Mouse (Mus musculus) kidney, postnatal 0 days (tissue): ENCODE data around the gene Ddi2. TPM values are rescaled to one million over a fixed set of nuclear protein-coding genes. Genes with fewer than 3 reads are reported as not detected.

Experiments
- ATAC-seq: fragments of 200-750 bp; cut with Nextera tagmentation; replicated peaks from 2 replicates; pipeline ENCODE4 v1.8.0; 2017; ENCODE audit warnings: low read depth, moderate number of reproducible peaks, moderate TSS enrichment, moderate library complexity; ENCODE audit not compliant: low FRiP score
- DNase-seq: peaks from one replicate; pipeline ENCODE4 v3.0.0-alpha.2; 2016; ENCODE audit warnings: low spot score
- H3K27ac ChIP-seq: fragments of 300-500 bp; sonication (generic); 2 replicates; pipeline ENCODE4 v1.5.1; 2014; ENCODE audit warnings: mild to moderate bottlenecking
- H3K27me3 ChIP-seq: fragments of 300-500 bp; sonication (generic); 2 replicates; pipeline ENCODE4 v1.6.1; 2014; ENCODE audit warnings: low read length, mixed read lengths; ENCODE audit not compliant: insufficient read depth
- H3K36me3 ChIP-seq: fragments of 300-500 bp; sonication (generic); 2 replicates; pipeline ENCODE4 v1.6.1; 2014; ENCODE audit warnings: low read length, mixed read lengths; ENCODE audit not compliant: insufficient read depth
- H3K4me1 ChIP-seq: fragments of 300-500 bp; sonication (generic); replicated peaks from 2 replicates; pipeline ENCODE4 v1.6.1; 2014; ENCODE audit warnings: antibody characterized with exemption, low read length, mixed read lengths; ENCODE audit not compliant: insufficient read depth
- H3K4me2 ChIP-seq: fragments of 300-500 bp; sonication (generic); 2 replicates; pipeline ENCODE4 v1.6.1; 2014; ENCODE audit warnings: mild to moderate bottlenecking, low read length, moderate library complexity, mixed read lengths
- H3K4me3 ChIP-seq: fragments of 300-500 bp; sonication (generic); replicated peaks from 2 replicates; pipeline ENCODE4 v1.5.1; 2014; ENCODE audit warnings: low read depth, low read length
- H3K9ac ChIP-seq: fragments of 300-500 bp; sonication (generic); 2 replicates; pipeline ENCODE4 v1.6.1; 2014; ENCODE audit warnings: low read depth, low read length
- H3K9me3 ChIP-seq: fragments of 300-500 bp; sonication (generic); replicated peaks from 2 replicates; pipeline ENCODE4 v1.6.1; 2016; ENCODE audit warnings: low read length, inconsistent platforms, mixed read lengths
- CTCF ChIP-seq: IDR thresholded peaks from 2 replicates; pipeline ENCODE4 v1.5.1; 2016; ENCODE audit warnings: antibody characterized with exemption, low read depth, mild to moderate bottlenecking, moderate library complexity
- WGBS: fragments of 180-500 bp; shearing (Covaris S2); extraction: QIAGEN DNeasy Blood & Tissue Kit; methylation state at CpG from one replicate; pipeline ENCODE4 v1.1.7; 2014; 5-methylcytosine and 5-hydroxymethylcytosine counted together
- polyA plus RNA-seq: library from polyadenylated mRNA; unstranded; fragments of >200 nt; fragmentation: Nextera tagmentation; extraction: Ambion mirVana; gene quantifications from 2 replicates; pipeline ENCODE4 v1.2.1, GENCODE M21; 2015

The Ddi2 gene
- polyA plus RNA-seq, 1 experiment from 2014 or later = 16.4 TPM

- WGBS = 36% methylated on average over 11 of the region's 11 CpGs
- TF ChIP-seq CTCF = no peak
Measured at GRCm38 (mm10) chr4:141749557-141749956, 26.3 kb upstream of the Ddi2 start.

GRCm38 (mm10) chr4:141746578-141747346 is 23.5 kb upstream of the Ddi2 start, which contains the start of gene Agmat:
TSS of gene Agmat (plus strand) at chr4:141746672.
- no peak within 1 kb of the TSS for H3K4me2 ChIP-seq
- WGBS = 19% methylated on average over 25 of the region's 25 CpGs

More at GRCm38 (mm10) chr4:141749557-141749956, 26.3 kb upstream of the Ddi2 start:
- no peak overlapping the region for H3K27ac ChIP-seq
- no peaks in the 10 kb centered on the region for H3K27me3 ChIP-seq
- ATAC-seq (no peak), DNase-seq (no peak)
- no peaks in the 10 kb centered on the region for H3K36me3 ChIP-seq
- no peak overlapping the region for H3K4me2 ChIP-seq
- H3K4me3 ChIP-seq = no peak overlapping the region
- 0 out of 2 replicates have a peak, but pooled peaks cover 4% of the 10 kb centered on the region for H3K4me1 ChIP-seq
- H3K9ac ChIP-seq = no peak overlapping the region
- H3K9me3 ChIP-seq = no peaks in the 10 kb centered on the region

GRCm38 (mm10) chr4:141742381-141742780 is 19.2 kb upstream of the Ddi2 start:
- WGBS = 88% methylated on average over 4 of the region's 4 CpGs
- ATAC-seq (no peak), DNase-seq (no peak)
- H3K4me2 ChIP-seq = no peak overlapping the region
- no peaks in the 10 kb centered on the region for H3K9me3 ChIP-seq
- no peak for TF ChIP-seq CTCF
- H3K27me3 ChIP-seq = no peaks in the 10 kb centered on the region
- peak overlapping the region; percentile 75 for H3K27ac ChIP-seq
- H3K4me3 ChIP-seq = no peak overlapping the region
- no peak overlapping the region for H3K9ac ChIP-seq
- H3K4me1 ChIP-seq = 0 out of 2 replicates have a peak, but pooled peaks cover 4% of the 10 kb centered on the region
- no peaks in the 10 kb centered on the region for H3K36me3 ChIP-seq

More at GRCm38 (mm10) chr4:141746578-141747346, 23.5 kb upstream of the Ddi2 start, which contains the start of gene Agmat:
- H3K36me3 ChIP-seq = no peaks in the 10 kb centered on the region
- ATAC-seq = no peak
- H3K9me3 ChIP-seq = no peaks in the 10 kb centered on the region
- 0 out of 2 replicates have a peak, but pooled peaks cover 4% of the 10 kb centered on the region for H3K4me1 ChIP-seq
- no peak within 1 kb of the TSS for H3K27ac ChIP-seq
- 0 out of 2 replicates have a peak within 1 kb of the TSS, but pooled peaks have one; percentile 18 for H3K9ac ChIP-seq
- no peaks in the 10 kb centered on the region for H3K27me3 ChIP-seq
- H3K4me3 ChIP-seq = no peak within 1 kb of the TSS
- DNase-seq = no peak
- no peak for TF ChIP-seq CTCF

- no peak for TF ChIP-seq CTCF
- ATAC-seq (peak; percentile 96), DNase-seq (peak; percentile 49)
- H3K36me3 ChIP-seq = no peaks in the 10 kb centered on the region
- H3K4me2 ChIP-seq = no peak overlapping the region
- no peak overlapping the region for H3K4me3 ChIP-seq
- H3K4me1 ChIP-seq = 0 out of 2 replicates have a peak, but pooled peaks cover 2% of the 10 kb centered on the region
- no peak overlapping the region for H3K9ac ChIP-seq
- WGBS = 30% methylated on average over 9 of the region's 9 CpGs
- no peaks in the 10 kb centered on the region for H3K27me3 ChIP-seq
- H3K27ac ChIP-seq = peak overlapping the region; percentile 75; the same call in 1 of the 2 replicates
- no peaks in the 10 kb centered on the region for H3K9me3 ChIP-seq
Measured at GRCm38 (mm10) chr4:141741856-141742255, 18.6 kb upstream of the Ddi2 start.

- Histone ChIP-seq H3K4me3 (no peak overlapping the region), H3K9ac (no peak overlapping the region), H3K27me3 (no peaks in the 10 kb centered on the region), H3K4me1 (no peaks in the 10 kb centered on the region), H3K9me3 (no peaks in the 10 kb centered on the region), H3K4me2 (no peak overlapping the region), H3K36me3 (no peaks in the 10 kb centered on the region), H3K27ac (no peak overlapping the region)
- ATAC-seq (no peak), DNase-seq (no peak)
- WGBS = 76% methylated on average over 8 of the region's 8 CpGs
- TF ChIP-seq CTCF = no peak
Measured at GRCm38 (mm10) chr4:141738015-141738414, 14.8 kb upstream of the Ddi2 start.

- Histone ChIP-seq H3K9me3 (no peaks in the 10 kb centered on the region), H3K4me1 (no peaks in the 10 kb centered on the region), H3K27me3 (no peaks in the 10 kb centered on the region), H3K27ac (no peak overlapping the region), H3K9ac (no peak overlapping the region), H3K4me3 (no peak overlapping the region), H3K4me2 (no peak overlapping the region), H3K36me3 (no peaks in the 10 kb centered on the region)
- no peak for ATAC-seq
- TF ChIP-seq CTCF = no peak
- DNase-seq = no peak
- WGBS = 64% methylated on average over 4 of the region's 4 CpGs
Measured at GRCm38 (mm10) chr4:141736856-141737255, 13.6 kb upstream of the Ddi2 start.
